Mouse (Mus musculus) thymus, postnatal 25 days (tissue): ENCODE results near the gene Vars2.

Experiments
- DNase-seq: peaks from one replicate; pipeline ENCODE4 v3.0.0; 2022

Vars2 gene

DNA sequence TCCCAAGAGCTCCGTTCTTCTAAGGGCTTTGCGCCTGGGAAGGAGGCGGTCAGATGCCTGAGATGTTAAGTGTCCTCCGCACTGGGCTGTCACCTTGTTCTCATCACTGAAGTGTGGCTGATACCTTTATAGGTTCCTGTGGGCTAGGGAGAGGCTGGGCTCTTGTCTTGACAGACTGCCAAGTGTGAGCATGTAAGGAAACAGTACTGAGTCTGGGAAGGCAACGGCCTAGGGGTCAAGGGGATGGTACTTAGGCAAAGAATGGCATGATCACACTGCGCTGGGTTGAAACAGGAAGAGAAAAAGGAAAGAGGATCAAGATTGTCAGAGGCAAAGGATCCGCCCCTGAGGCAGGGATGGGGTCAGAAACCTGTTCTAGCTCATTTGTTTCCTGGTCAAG is 40.9 kb downstream of the Vars2 start, which contains the start of gene Gm9573:
Gm9573 (minus strand) TSS at position 101 of the 400 bp plus-strand sequence.
- no peak for DNase-seq

DNA sequence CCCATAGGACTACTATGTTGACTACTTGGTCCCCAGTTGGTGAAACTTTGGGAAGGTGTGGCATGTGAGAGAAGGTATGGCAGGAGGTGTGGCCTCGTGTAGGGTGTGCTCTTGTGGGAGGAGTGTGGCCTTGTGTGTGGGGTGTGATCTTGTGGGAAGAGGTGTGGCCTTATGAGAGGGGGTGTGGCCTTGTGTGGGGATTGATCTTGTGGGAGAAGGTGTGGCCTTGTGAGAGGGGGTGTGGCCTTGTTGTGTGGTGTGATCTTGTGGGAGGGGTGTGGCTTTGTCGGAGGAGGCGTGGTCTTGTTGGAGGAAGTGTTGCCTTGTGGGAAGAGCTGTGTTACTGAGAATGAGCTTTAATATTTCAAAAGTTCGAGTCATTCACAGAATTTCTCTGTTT is 50.3 kb downstream of the Vars2 start:
- no peak for DNase-seq
